Mouse (Mus musculus): Measurements from ENCODE around the gene Sp7.

GRCm38 (mm10) chr15:102350942-102351291 is 16.1 kb downstream of the Sp7 start:
- TF ChIP-seq POLR2A (IDR thresholded peaks at IDR 0.05; ENCODE audit: low read depth, low read length) (no peak), CTCF (IDR thresholded peaks at IDR 0.05; ENCODE audit: extremely low read depth, insufficient read depth, insufficient read length, insufficient replicate concordance) (no peak)
